Mouse (Mus musculus): Measurements from ENCODE around the gene Gm1043. TPM values are rescaled to one million over a fixed set of nuclear protein-coding genes. Genes with fewer than 3 reads are reported as not detected.

The Gm1043 gene
- polyA plus RNA-seq, 1 experiment from 2014 or later, result 0.05 TPM

GRCm38 (mm10) chr5:37244666-37245242 lies 159.6 kb downstream of the Gm1043 start:
- peaks cover 14% of the 10 kb centered on the region for H3K4me1 ChIP-seq (ENCODE audit: control insufficient read depth, insufficient read depth, low read length)
- ATAC-seq (ENCODE audit: insufficient read depth, low FRiP score), result no peak
- H3K4me3 ChIP-seq (replicated peaks; ENCODE audit: low read length), result no peak overlapping the region; the same call in 1 of the 2 replicates
- H3K36me3 ChIP-seq (ENCODE audit: control insufficient read depth, insufficient read depth, low read length), result no peaks in the 10 kb centered on the region
- no peak overlapping the region for H3K27ac ChIP-seq (ENCODE audit: low read length)
- WGBS, result 37% methylated on average over 9 of the region's 9 CpGs
- H3K9me3 ChIP-seq (replicated peaks; ENCODE audit: control insufficient read depth, low read length), result no peaks in the 10 kb centered on the region
- H3K4me2 ChIP-seq (ENCODE audit: low read depth, low read length), result peak overlapping the region; percentile 77; the same call in 1 of the 2 replicates
- H3K9ac ChIP-seq (ENCODE audit: low read length), result no peak overlapping the region
- peaks cover 67% of the 10 kb centered on the region for H3K27me3 ChIP-seq (ENCODE audit: control insufficient read depth, insufficient read depth, low read length)

- WGBS, result under 1% methylated on average over 42 of the region's 42 CpGs
- Histone ChIP-seq H3K4me1 (ENCODE audit: control insufficient read depth, insufficient read depth, low read length) (peaks cover 14% of the 10 kb centered on the region), H3K9ac (ENCODE audit: low read length) (peak overlapping the region; percentile 60), H3K27me3 (ENCODE audit: control insufficient read depth, insufficient read depth, low read length) (peaks cover 58% of the 10 kb centered on the region), H3K27ac (ENCODE audit: low read length) (no peak overlapping the region), H3K4me3 (replicated peaks; ENCODE audit: low read length) (peak overlapping the region; percentile 54), H3K9me3 (replicated peaks; ENCODE audit: control insufficient read depth, low read length) (no peaks in the 10 kb centered on the region), H3K4me2 (ENCODE audit: low read depth, low read length) (peak overlapping the region; percentile 77), H3K36me3 (ENCODE audit: control insufficient read depth, insufficient read depth, low read length) (no peaks in the 10 kb centered on the region)
- ATAC-seq (ENCODE audit: insufficient read depth, low FRiP score), result peak; percentile 30; the same call in 1 of the 2 replicates
These were observed 160.5 kb downstream of the Gm1043 start for GRCm38 (mm10) chr5:37245651-37246050.

- no peak overlapping the region for H3K27ac ChIP-seq (ENCODE audit: low read length)
- no peaks in the 10 kb centered on the region for H3K9me3 ChIP-seq (replicated peaks; ENCODE audit: control insufficient read depth, low read length)
- H3K4me1 ChIP-seq (ENCODE audit: control insufficient read depth, insufficient read depth, low read length), result peaks cover 14% of the 10 kb centered on the region
- H3K36me3 ChIP-seq (ENCODE audit: control insufficient read depth, insufficient read depth, low read length), result no peaks in the 10 kb centered on the region
- peak; percentile 15; the same call in 1 of the 2 replicates for ATAC-seq (ENCODE audit: insufficient read depth, low FRiP score)
- peak overlapping the region; percentile 77 for H3K4me2 ChIP-seq (ENCODE audit: low read depth, low read length)
- H3K4me3 ChIP-seq (replicated peaks; ENCODE audit: low read length), result peak overlapping the region; percentile 54
- peak overlapping the region; percentile 60 for H3K9ac ChIP-seq (ENCODE audit: low read length)
- H3K27me3 ChIP-seq (ENCODE audit: control insufficient read depth, insufficient read depth, low read length), result peaks cover 52% of the 10 kb centered on the region
- WGBS, result 2% methylated on average over 33 of the region's 37 CpGs
These were observed 161.2 kb downstream of the Gm1043 start for GRCm38 (mm10) chr5:37246138-37246910.

GRCm38 (mm10) chr5:37247456-37247855 lies 162.3 kb downstream of the Gm1043 start:
- no peak overlapping the region for H3K9ac ChIP-seq (ENCODE audit: low read length)
- H3K27me3 ChIP-seq (ENCODE audit: control insufficient read depth, insufficient read depth, low read length), result peaks cover 40% of the 10 kb centered on the region
- H3K4me2 ChIP-seq (ENCODE audit: low read depth, low read length), result no peak overlapping the region
- no peak overlapping the region for H3K4me3 ChIP-seq (replicated peaks; ENCODE audit: low read length)
- no peak for ATAC-seq (ENCODE audit: insufficient read depth, low FRiP score)
- no peak overlapping the region for H3K27ac ChIP-seq (ENCODE audit: low read length)
- WGBS, result 40% methylated on average over 4 of the region's 4 CpGs
- no peaks in the 10 kb centered on the region for H3K36me3 ChIP-seq (ENCODE audit: control insufficient read depth, insufficient read depth, low read length)
- no peaks in the 10 kb centered on the region for H3K9me3 ChIP-seq (replicated peaks; ENCODE audit: control insufficient read depth, low read length)
- H3K4me1 ChIP-seq (ENCODE audit: control insufficient read depth, insufficient read depth, low read length), result peaks cover 4% of the 10 kb centered on the region; the same call in 1 of the 2 replicates

GRCm38 (mm10) chr5:37248870-37249269 lies 163.7 kb downstream of the Gm1043 start:
- 70% methylated on average over 3 of the region's 3 CpGs for WGBS
- Histone ChIP-seq H3K9me3 (replicated peaks; ENCODE audit: control insufficient read depth, low read length) (no peaks in the 10 kb centered on the region), H3K4me1 (ENCODE audit: control insufficient read depth, insufficient read depth, low read length) (0 out of 2 replicates have a peak, but pooled peaks cover 4% of the 10 kb centered on the region), H3K9ac (ENCODE audit: low read length) (no peak overlapping the region), H3K4me3 (replicated peaks; ENCODE audit: low read length) (no peak overlapping the region), H3K27ac (ENCODE audit: low read length) (no peak overlapping the region), H3K36me3 (ENCODE audit: control insufficient read depth, insufficient read depth, low read length) (no peaks in the 10 kb centered on the region), H3K4me2 (ENCODE audit: low read depth, low read length) (no peak overlapping the region), H3K27me3 (ENCODE audit: control insufficient read depth, insufficient read depth, low read length) (peaks cover 28% of the 10 kb centered on the region)
- no peak for ATAC-seq (ENCODE audit: insufficient read depth, low FRiP score)

GRCm38 (mm10) chr5:37251596-37251995 lies 166.4 kb downstream of the Gm1043 start:
- Histone ChIP-seq H3K27ac (ENCODE audit: low read length) (no peak overlapping the region), H3K27me3 (ENCODE audit: control insufficient read depth, insufficient read depth, low read length) (0 out of 2 replicates have a peak, but pooled peaks cover 2% of the 10 kb centered on the region), H3K36me3 (ENCODE audit: control insufficient read depth, insufficient read depth, low read length) (no peaks in the 10 kb centered on the region), H3K9me3 (replicated peaks; ENCODE audit: control insufficient read depth, low read length) (no peaks in the 10 kb centered on the region), H3K9ac (ENCODE audit: low read length) (no peak overlapping the region), H3K4me3 (replicated peaks; ENCODE audit: low read length) (no peak overlapping the region), H3K4me1 (ENCODE audit: control insufficient read depth, insufficient read depth, low read length) (no peaks in the 10 kb centered on the region), H3K4me2 (ENCODE audit: low read depth, low read length) (no peak overlapping the region)
- ATAC-seq (ENCODE audit: insufficient read depth, low FRiP score), result no peak
- WGBS, result 46% methylated on average over 3 of the region's 3 CpGs

GRCm38 (mm10) chr5:37252101-37252804 lies 167.1 kb downstream of the Gm1043 start:
- H3K4me2 ChIP-seq (ENCODE audit: low read depth, low read length), result no peak overlapping the region
- ATAC-seq (ENCODE audit: insufficient read depth, low FRiP score), result no peak
- 72% methylated on average over 9 of the region's 9 CpGs for WGBS

GRCm38 (mm10) chr5:37254523-37254922 lies 169.4 kb downstream of the Gm1043 start:
- Histone ChIP-seq H3K27me3 (ENCODE audit: control insufficient read depth, insufficient read depth, low read length) (no peaks in the 10 kb centered on the region), H3K36me3 (ENCODE audit: control insufficient read depth, insufficient read depth, low read length) (no peaks in the 10 kb centered on the region), H3K4me3 (replicated peaks; ENCODE audit: low read length) (no peak overlapping the region), H3K4me1 (ENCODE audit: control insufficient read depth, insufficient read depth, low read length) (no peaks in the 10 kb centered on the region), H3K9ac (ENCODE audit: low read length) (no peak overlapping the region), H3K27ac (ENCODE audit: low read length) (no peak overlapping the region), H3K9me3 (replicated peaks; ENCODE audit: control insufficient read depth, low read length) (no peaks in the 10 kb centered on the region), H3K4me2 (ENCODE audit: low read depth, low read length) (no peak overlapping the region)
- WGBS, result 82% methylated on average over 4 of the region's 4 CpGs
- no peak for ATAC-seq (ENCODE audit: insufficient read depth, low FRiP score)

More at GRCm38 (mm10) chr5:37252101-37252804, 167.1 kb downstream of the Gm1043 start:
- no peak overlapping the region for H3K27ac ChIP-seq (ENCODE audit: low read length)
- no peaks in the 10 kb centered on the region for H3K27me3 ChIP-seq (ENCODE audit: control insufficient read depth, insufficient read depth, low read length)
- no peaks in the 10 kb centered on the region for H3K36me3 ChIP-seq (ENCODE audit: control insufficient read depth, insufficient read depth, low read length)
- H3K9ac ChIP-seq (ENCODE audit: low read length), result no peak overlapping the region
- no peaks in the 10 kb centered on the region for H3K9me3 ChIP-seq (replicated peaks; ENCODE audit: control insufficient read depth, low read length)
- no peaks in the 10 kb centered on the region for H3K4me1 ChIP-seq (ENCODE audit: control insufficient read depth, insufficient read depth, low read length)
- H3K4me3 ChIP-seq (replicated peaks; ENCODE audit: low read length), result no peak overlapping the region

GRCm38 (mm10) chr5:37256823-37257222 lies 171.7 kb downstream of the Gm1043 start:
- no peak for ATAC-seq (ENCODE audit: insufficient read depth, low FRiP score)
- no peaks in the 10 kb centered on the region for H3K9me3 ChIP-seq (replicated peaks; ENCODE audit: control insufficient read depth, low read length)
- WGBS, result 59% methylated on average over 7 of the region's 7 CpGs
- H3K4me2 ChIP-seq (ENCODE audit: low read depth, low read length), result no peak overlapping the region
- H3K27ac ChIP-seq (ENCODE audit: low read length), result no peak overlapping the region
- H3K4me1 ChIP-seq (ENCODE audit: control insufficient read depth, insufficient read depth, low read length), result no peaks in the 10 kb centered on the region
- H3K9ac ChIP-seq (ENCODE audit: low read length), result no peak overlapping the region
- H3K4me3 ChIP-seq (replicated peaks; ENCODE audit: low read length), result no peak overlapping the region
- no peaks in the 10 kb centered on the region for H3K27me3 ChIP-seq (ENCODE audit: control insufficient read depth, insufficient read depth, low read length)
- H3K36me3 ChIP-seq (ENCODE audit: control insufficient read depth, insufficient read depth, low read length), result no peaks in the 10 kb centered on the region

All from stomach, embryonic 16.5 days (tissue).